Mouse (Mus musculus): ENCODE results near the gene Tmem131. TPM values are rescaled to one million over a fixed set of nuclear protein-coding genes. Genes with fewer than 3 reads are reported as not detected.

The Tmem131 gene
- polyA plus RNA-seq, 1 experiment: 77.7 TPM

GRCm38 (mm10) chr1:36864757-36865156 is 78.7 kb downstream of the Tmem131 start:
- no peaks in the 10 kb centered on the region for H3K27me3 ChIP-seq (ENCODE audit: control insufficient read depth, insufficient read depth, low read length, poor library complexity, severe bottlenecking)
- no peak overlapping the region for H3K4me3 ChIP-seq (ENCODE audit: low read depth, low read length)
- H3K36me3 ChIP-seq (ENCODE audit: control insufficient read depth, insufficient read depth, low read length, poor library complexity, severe bottlenecking): peaks cover 27% of the 10 kb centered on the region
- no peak for TF ChIP-seq CTCF (IDR thresholded peaks at IDR 0.05; ENCODE audit: low read depth, low read length)
- no peak for TF ChIP-seq EP300 (IDR thresholded peaks at IDR 0.05; ENCODE audit: insufficient read depth, low read depth, low read length)
- no peak for TF ChIP-seq POLR2A (IDR thresholded peaks at IDR 0.05; ENCODE audit: insufficient read depth, low read length)
- peaks cover 3% of the 10 kb centered on the region for H3K4me1 ChIP-seq (ENCODE audit: control insufficient read depth, insufficient read depth, low read length)
- H3K9me3 ChIP-seq (replicated peaks; ENCODE audit: control insufficient read depth, insufficient read depth, low read length, poor library complexity, severe bottlenecking): peaks cover 7% of the 10 kb centered on the region
- H3K27ac ChIP-seq (ENCODE audit: insufficient read depth, low read length): no peak overlapping the region
- H3K9ac ChIP-seq (ENCODE audit: low read depth, poor library complexity, severe bottlenecking): no peak overlapping the region

GRCm38 (mm10) chr1:36861775-36862174 is 81.7 kb downstream of the Tmem131 start:
- Histone ChIP-seq H3K4me3 (ENCODE audit: low read depth, low read length) (no peak overlapping the region), H3K9ac (ENCODE audit: low read depth, poor library complexity, severe bottlenecking) (no peak overlapping the region), H3K4me1 (ENCODE audit: control insufficient read depth, insufficient read depth, low read length) (peaks cover 3% of the 10 kb centered on the region), H3K9me3 (replicated peaks; ENCODE audit: control insufficient read depth, insufficient read depth, low read length, poor library complexity, severe bottlenecking) (no peaks in the 10 kb centered on the region), H3K36me3 (ENCODE audit: control insufficient read depth, insufficient read depth, low read length, poor library complexity, severe bottlenecking) (peaks cover 15% of the 10 kb centered on the region), H3K27me3 (ENCODE audit: control insufficient read depth, insufficient read depth, low read length, poor library complexity, severe bottlenecking) (no peaks in the 10 kb centered on the region), H3K27ac (ENCODE audit: insufficient read depth, low read length) (no peak overlapping the region)
- no peak for TF ChIP-seq EP300 (IDR thresholded peaks at IDR 0.05; ENCODE audit: insufficient read depth, low read depth, low read length)
- TF ChIP-seq CTCF (IDR thresholded peaks at IDR 0.05; ENCODE audit: low read depth, low read length): no peak
- no peak for TF ChIP-seq POLR2A (IDR thresholded peaks at IDR 0.05; ENCODE audit: insufficient read depth, low read length)

- TF ChIP-seq POLR2A (IDR thresholded peaks at IDR 0.05; ENCODE audit: insufficient read depth, low read length) (no peak), CTCF (IDR thresholded peaks at IDR 0.05; ENCODE audit: low read depth, low read length) (no peak), EP300 (IDR thresholded peaks at IDR 0.05; ENCODE audit: insufficient read depth, low read depth, low read length) (no peak)
- H3K9me3 ChIP-seq (replicated peaks; ENCODE audit: control insufficient read depth, insufficient read depth, low read length, poor library complexity, severe bottlenecking): no peaks in the 10 kb centered on the region
- no peak overlapping the region for H3K27ac ChIP-seq (ENCODE audit: insufficient read depth, low read length)
Observed at GRCm38 (mm10) chr1:36860876-36861275, 82.6 kb downstream of the Tmem131 start.

GRCm38 (mm10) chr1:36860431-36860849 is 83.0 kb downstream of the Tmem131 start:
- Histone ChIP-seq H3K9me3 (replicated peaks; ENCODE audit: control insufficient read depth, insufficient read depth, low read length, poor library complexity, severe bottlenecking) (no peaks in the 10 kb centered on the region), H3K4me3 (ENCODE audit: low read depth, low read length) (no peak overlapping the region), H3K9ac (ENCODE audit: low read depth, poor library complexity, severe bottlenecking) (no peak overlapping the region), H3K36me3 (ENCODE audit: control insufficient read depth, insufficient read depth, low read length, poor library complexity, severe bottlenecking) (peaks cover 15% of the 10 kb centered on the region), H3K4me1 (ENCODE audit: control insufficient read depth, insufficient read depth, low read length) (peaks cover 5% of the 10 kb centered on the region), H3K27ac (ENCODE audit: insufficient read depth, low read length) (no peak overlapping the region), H3K27me3 (ENCODE audit: control insufficient read depth, insufficient read depth, low read length, poor library complexity, severe bottlenecking) (no peaks in the 10 kb centered on the region)
- TF ChIP-seq CTCF (IDR thresholded peaks at IDR 0.05; ENCODE audit: low read depth, low read length): no peak
- TF ChIP-seq POLR2A (IDR thresholded peaks at IDR 0.05; ENCODE audit: insufficient read depth, low read length): no peak
- no peak for TF ChIP-seq EP300 (IDR thresholded peaks at IDR 0.05; ENCODE audit: insufficient read depth, low read depth, low read length)

More at GRCm38 (mm10) chr1:36860876-36861275, 82.6 kb downstream of the Tmem131 start:
- H3K27me3 ChIP-seq (ENCODE audit: control insufficient read depth, insufficient read depth, low read length, poor library complexity, severe bottlenecking): no peaks in the 10 kb centered on the region
- H3K36me3 ChIP-seq (ENCODE audit: control insufficient read depth, insufficient read depth, low read length, poor library complexity, severe bottlenecking): peaks cover 15% of the 10 kb centered on the region
- no peak overlapping the region for H3K9ac ChIP-seq (ENCODE audit: low read depth, poor library complexity, severe bottlenecking)
- peaks cover 3% of the 10 kb centered on the region for H3K4me1 ChIP-seq (ENCODE audit: control insufficient read depth, insufficient read depth, low read length)
- H3K4me3 ChIP-seq (ENCODE audit: low read depth, low read length): no peak overlapping the region

GRCm38 (mm10) chr1:36857081-36857480 is 86.4 kb downstream of the Tmem131 start:
- TF ChIP-seq POLR2A (IDR thresholded peaks at IDR 0.05; ENCODE audit: insufficient read depth, low read length): no peak
- no peak for TF ChIP-seq CTCF (IDR thresholded peaks at IDR 0.05; ENCODE audit: low read depth, low read length)
- no peak for TF ChIP-seq EP300 (IDR thresholded peaks at IDR 0.05; ENCODE audit: insufficient read depth, low read depth, low read length)
- H3K27ac ChIP-seq (ENCODE audit: insufficient read depth, low read length): 0 out of 2 replicates have a peak overlapping the region, but pooled peaks have one; percentile 3
- peaks cover 7% of the 10 kb centered on the region for H3K4me1 ChIP-seq (ENCODE audit: control insufficient read depth, insufficient read depth, low read length)
- H3K4me3 ChIP-seq (ENCODE audit: low read depth, low read length): no peak overlapping the region
- peaks cover 15% of the 10 kb centered on the region for H3K36me3 ChIP-seq (ENCODE audit: control insufficient read depth, insufficient read depth, low read length, poor library complexity, severe bottlenecking)
- no peak overlapping the region for H3K9ac ChIP-seq (ENCODE audit: low read depth, poor library complexity, severe bottlenecking)
- H3K27me3 ChIP-seq (ENCODE audit: control insufficient read depth, insufficient read depth, low read length, poor library complexity, severe bottlenecking): no peaks in the 10 kb centered on the region
- H3K9me3 ChIP-seq (replicated peaks; ENCODE audit: control insufficient read depth, insufficient read depth, low read length, poor library complexity, severe bottlenecking): no peaks in the 10 kb centered on the region

- no peak overlapping the region for H3K9ac ChIP-seq (ENCODE audit: low read depth, poor library complexity, severe bottlenecking)
- TF ChIP-seq EP300 (IDR thresholded peaks at IDR 0.05; ENCODE audit: insufficient read depth, low read depth, low read length) (no peak), POLR2A (IDR thresholded peaks at IDR 0.05; ENCODE audit: insufficient read depth, low read length) (no peak), CTCF (IDR thresholded peaks at IDR 0.05; ENCODE audit: low read depth, low read length) (no peak)
- H3K9me3 ChIP-seq (replicated peaks; ENCODE audit: control insufficient read depth, insufficient read depth, low read length, poor library complexity, severe bottlenecking): no peaks in the 10 kb centered on the region
- no peak overlapping the region for H3K27ac ChIP-seq (ENCODE audit: insufficient read depth, low read length)
- no peaks in the 10 kb centered on the region for H3K27me3 ChIP-seq (ENCODE audit: control insufficient read depth, insufficient read depth, low read length, poor library complexity, severe bottlenecking)
- peaks cover 5% of the 10 kb centered on the region for H3K4me1 ChIP-seq (ENCODE audit: control insufficient read depth, insufficient read depth, low read length)
- peaks cover 4% of the 10 kb centered on the region for H3K36me3 ChIP-seq (ENCODE audit: control insufficient read depth, insufficient read depth, low read length, poor library complexity, severe bottlenecking)
- no peak overlapping the region for H3K4me3 ChIP-seq (ENCODE audit: low read depth, low read length)
Observed at GRCm38 (mm10) chr1:36854198-36854765, 89.2 kb downstream of the Tmem131 start.
